Mouse (Mus musculus) Muller cell, postnatal 12 days (primary cell): ENCODE measurements around the gene Slc27a5.
A peak's percentile ranks its signal among the peaks of the same experiment; 100 is the strongest.

Experiments used
- DNase-seq: peaks from one replicate; pipeline ENCODE4 v3.0.0-alpha.2; 2015; ENCODE audit errors: inconsistent ontology term

Slc27a5 gene

GRCm38 (mm10) chr7:13024805-13025204 lies 26.8 kb upstream of the Slc27a5 start:
- DNase-seq = peak; percentile 82

GRCm38 (mm10) chr7:13023928-13024731 lies 26.1 kb upstream of the Slc27a5 start:
- peak; percentile 96 for DNase-seq

DNA sequence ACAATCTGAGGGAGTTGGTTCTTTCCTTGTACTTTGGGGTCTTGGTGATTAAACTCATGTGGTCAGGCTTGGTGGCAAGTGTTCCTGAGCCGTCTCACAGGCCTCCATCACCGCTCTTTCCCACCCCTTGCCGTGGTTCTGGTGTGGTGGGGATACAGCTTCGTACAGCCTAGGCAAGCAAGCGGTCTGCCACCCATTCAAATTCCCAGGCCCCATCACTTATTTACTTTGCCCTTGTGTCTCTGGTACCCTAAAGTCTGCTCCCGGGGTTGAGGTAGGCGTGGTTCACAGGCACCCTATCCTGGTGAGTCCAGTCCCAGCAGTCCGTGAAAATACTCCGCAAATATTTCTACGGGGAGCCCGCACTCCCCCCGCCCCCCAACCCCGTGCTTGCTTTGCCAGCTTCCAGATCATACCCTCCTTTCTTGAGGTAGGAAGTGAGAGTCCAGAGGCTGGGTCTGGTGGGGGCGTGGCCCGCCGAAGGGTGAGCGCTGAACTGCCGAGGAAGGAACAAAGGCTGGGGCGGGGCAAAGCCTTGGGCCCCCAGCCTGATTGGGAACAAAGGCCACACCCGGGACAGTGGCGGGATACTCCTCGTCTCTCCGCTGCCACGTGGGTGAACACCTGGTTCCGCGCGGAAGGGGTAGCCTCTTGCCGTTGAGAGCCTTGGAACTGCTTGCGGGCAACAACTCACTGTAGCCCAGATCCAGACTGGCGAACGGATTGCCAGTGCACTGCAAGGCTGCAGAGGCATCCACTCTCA lies 25.0 kb upstream of the Slc27a5 start:
- peak; percentile 85 for DNase-seq

- DNase-seq = no peak
Observed at GRCm38 (mm10) chr7:13015217-13015616, 17.2 kb upstream of the Slc27a5 start.

- DNase-seq = no peak
Observed at GRCm38 (mm10) chr7:13014275-13014839, 16.4 kb upstream of the Slc27a5 start.

GRCm38 (mm10) chr7:13013671-13014070 lies 15.7 kb upstream of the Slc27a5 start:
- no peak for DNase-seq

GRCm38 (mm10) chr7:13010005-13010908 lies 12.3 kb upstream of the Slc27a5 start, which contains the start of gene Zbtb45:
Gene Zbtb45 (minus strand): TSS chr7:13010034.
- peak; percentile 42 for DNase-seq

GRCm38 (mm10) chr7:13009143-13010004 lies 11.4 kb upstream of the Slc27a5 start:
- DNase-seq = peak; percentile 92

DNA sequence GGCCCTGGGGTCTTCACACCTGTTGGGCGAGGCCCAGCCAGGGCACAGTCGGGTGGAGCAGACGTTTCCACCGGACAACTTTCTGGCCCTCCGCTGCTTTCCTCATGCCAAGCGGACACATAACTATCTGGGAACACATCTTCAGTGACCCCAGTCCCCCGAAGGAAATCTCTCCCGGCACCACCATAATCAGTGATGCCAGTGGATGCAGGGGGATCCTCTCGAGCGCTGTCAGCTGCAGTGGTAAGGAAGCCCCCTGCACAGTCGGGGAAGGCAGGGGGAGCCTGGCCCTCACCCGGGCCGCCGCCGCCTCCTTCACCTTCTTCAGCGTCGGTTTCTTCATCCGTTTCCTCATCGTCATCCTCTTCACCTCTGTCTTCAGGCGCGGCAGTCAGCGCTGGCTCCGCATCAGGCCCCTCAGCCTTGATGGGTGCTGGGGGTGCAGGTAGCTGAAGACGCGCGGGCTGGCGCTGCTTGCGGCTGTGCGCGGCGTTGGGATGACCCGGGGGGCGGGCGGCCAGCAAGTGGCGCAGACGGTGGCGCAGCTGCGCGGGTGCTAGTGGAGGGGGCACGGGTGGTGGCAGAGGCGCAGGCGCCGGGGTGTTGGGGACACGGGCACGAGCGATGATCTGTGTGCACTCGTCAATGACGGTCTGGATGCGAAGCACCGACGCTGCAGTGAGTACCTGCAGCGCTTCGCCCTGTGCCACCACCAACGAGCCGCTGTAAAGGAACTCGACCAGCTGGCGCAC lies 9.5 kb upstream of the Slc27a5 start:
- no peak for DNase-seq

- DNase-seq = no peak
Observed at GRCm38 (mm10) chr7:13006531-13006930, 8.5 kb upstream of the Slc27a5 start.

DNA sequence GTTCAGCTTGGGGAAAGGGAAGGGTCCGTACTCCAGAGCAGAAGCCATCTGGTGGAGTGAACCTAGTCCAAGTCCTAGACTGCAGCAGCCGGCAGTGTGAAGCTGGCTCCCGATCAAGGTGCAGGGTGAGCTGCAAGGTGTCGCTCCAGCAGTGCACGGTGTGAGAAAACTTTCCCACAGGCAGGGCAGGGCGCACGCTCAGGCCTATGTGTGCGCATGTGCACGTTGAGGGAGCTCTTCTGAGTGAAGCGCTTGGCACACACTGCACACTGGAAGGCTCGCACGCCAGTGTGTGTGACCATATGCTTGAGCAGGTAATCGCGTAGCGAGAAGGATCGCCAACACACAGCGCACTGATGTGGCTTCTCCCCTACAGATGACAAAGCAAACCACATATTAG lies 8.0 kb upstream of the Slc27a5 start:
- DNase-seq = no peak

DNA sequence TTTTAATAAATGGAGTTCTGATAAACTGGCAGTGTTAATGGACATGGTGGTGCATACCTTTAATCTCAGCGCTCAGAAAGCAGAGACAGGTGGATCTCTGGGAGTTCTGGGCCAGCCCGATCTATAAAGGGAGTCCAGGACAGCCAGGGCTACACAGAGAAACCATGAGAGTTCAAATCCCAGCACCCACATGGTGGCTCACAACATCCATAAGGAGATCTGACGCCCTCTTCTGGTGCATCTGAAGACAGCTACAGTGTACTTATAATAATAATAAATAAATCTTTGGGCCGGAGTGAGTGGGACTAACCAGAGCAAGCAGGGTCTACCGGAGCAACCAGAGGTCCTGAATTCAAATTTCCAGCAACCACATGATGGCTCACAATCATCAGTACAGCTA lies 5.4 kb upstream of the Slc27a5 start:
- no peak for DNase-seq

- no peak for DNase-seq
Observed at GRCm38 (mm10) chr7:13001584-13001983, 3.6 kb upstream of the Slc27a5 start.

- no peak for DNase-seq
Observed at GRCm38 (mm10) chr7:12998851-12999250, 859 bp upstream of the Slc27a5 start, which contains the start of gene Trim28. Gene Trim28 (plus strand): TSS chr7:12999114.

GRCm38 (mm10) chr7:12997230-12997629 lies 762 bp downstream of the Slc27a5 start:
- DNase-seq = no peak

GRCm38 (mm10) chr7:12995862-12996261 lies 2.1 kb downstream of the Slc27a5 start:
- no peak for DNase-seq

- no peak for DNase-seq
Observed at GRCm38 (mm10) chr7:12993148-12993547, 4.8 kb downstream of the Slc27a5 start.

- DNase-seq = no peak
Observed at GRCm38 (mm10) chr7:12992222-12992621, 5.8 kb downstream of the Slc27a5 start.

GRCm38 (mm10) chr7:12987409-12988189 lies 10.4 kb downstream of the Slc27a5 start:
- no peak for DNase-seq
